Mouse (Mus musculus) liver, embryonic 11.5 days (tissue): ENCODE measurements around the gene Pld1. TPM values are rescaled to one million over a fixed set of nuclear protein-coding genes. Genes with fewer than 3 reads are reported as not detected.

ENCODE experiments used
- ATAC-seq: fragments of 200-750 bp; cut with Nextera tagmentation; replicated peaks from 2 replicates; pipeline ENCODE4 v1.8.0; 2017; ENCODE audit warnings: moderate number of reproducible peaks, mild to moderate bottlenecking, moderate TSS enrichment, moderate library complexity; ENCODE audit not compliant: low FRiP score
- DNase-seq: peaks from one replicate; pipeline ENCODE4 v3.0.0-alpha.2; 2017; ENCODE audit warnings: low spot score
- H3K27ac ChIP-seq: fragments of 300-500 bp; sonication (generic); 2 replicates; pipeline ENCODE4 v1.5.1; 2014; ENCODE audit warnings: mild to moderate bottlenecking, low read depth, low read length, control low read depth
- H3K27me3 ChIP-seq: fragments of 300-500 bp; sonication (generic); replicated peaks from 2 replicates; pipeline ENCODE4 v1.6.1; 2014; ENCODE audit warnings: low read length, mixed read lengths; ENCODE audit not compliant: control insufficient read depth, insufficient read depth
- H3K36me3 ChIP-seq: fragments of 300-500 bp; sonication (generic); 2 replicates; pipeline ENCODE4 v1.6.1; 2014; ENCODE audit warnings: mild to moderate bottlenecking, low read length, moderate library complexity, mixed read lengths; ENCODE audit not compliant: control insufficient read depth, insufficient read depth
- H3K4me1 ChIP-seq: fragments of 300-500 bp; sonication (generic); replicated peaks from 2 replicates; pipeline ENCODE4 v1.6.1; 2014; ENCODE audit warnings: low read length, mixed read lengths; ENCODE audit not compliant: control insufficient read depth, insufficient read depth
- H3K4me2 ChIP-seq: fragments of 300-500 bp; sonication (generic); 2 replicates; pipeline ENCODE4 v1.6.1; 2014; ENCODE audit warnings: mild to moderate bottlenecking, control low read depth, moderate library complexity
- H3K4me3 ChIP-seq: fragments of 300-500 bp; sonication (generic); 2 replicates; pipeline ENCODE4 v1.5.1; 2014; ENCODE audit warnings: low read depth, low read length, control low read depth
- H3K9ac ChIP-seq: fragments of 300-500 bp; sonication (generic); 2 replicates; pipeline ENCODE4 v1.6.1; 2014; ENCODE audit warnings: low read depth, low read length, control low read depth
- H3K9me3 ChIP-seq: fragments of 300-500 bp; sonication (generic); 2 replicates; pipeline ENCODE4 v1.6.1; 2016; ENCODE audit warnings: low read length, inconsistent platforms, mixed read lengths; ENCODE audit not compliant: control insufficient read depth
- whole genome bisulfite sequencing: fragments of 180-500 bp; shearing (Covaris S2); extraction: QIAGEN DNeasy Blood & Tissue Kit; methylation state at CpG from one replicate; pipeline ENCODE4 v1.1.7; 2014; 5-methylcytosine and 5-hydroxymethylcytosine counted together
- polyA plus RNA-seq: library from polyadenylated mRNA; unstranded; fragments of >200 nt; fragmentation: Nextera tagmentation; extraction: Ambion mirVana; gene quantifications from 2 replicates; pipeline ENCODE4 v1.2.1, GENCODE M21; 2014

Gene Pld1
- polyA plus RNA-seq, 1 experiment from 2014 or later: 4.9 TPM

DNA sequence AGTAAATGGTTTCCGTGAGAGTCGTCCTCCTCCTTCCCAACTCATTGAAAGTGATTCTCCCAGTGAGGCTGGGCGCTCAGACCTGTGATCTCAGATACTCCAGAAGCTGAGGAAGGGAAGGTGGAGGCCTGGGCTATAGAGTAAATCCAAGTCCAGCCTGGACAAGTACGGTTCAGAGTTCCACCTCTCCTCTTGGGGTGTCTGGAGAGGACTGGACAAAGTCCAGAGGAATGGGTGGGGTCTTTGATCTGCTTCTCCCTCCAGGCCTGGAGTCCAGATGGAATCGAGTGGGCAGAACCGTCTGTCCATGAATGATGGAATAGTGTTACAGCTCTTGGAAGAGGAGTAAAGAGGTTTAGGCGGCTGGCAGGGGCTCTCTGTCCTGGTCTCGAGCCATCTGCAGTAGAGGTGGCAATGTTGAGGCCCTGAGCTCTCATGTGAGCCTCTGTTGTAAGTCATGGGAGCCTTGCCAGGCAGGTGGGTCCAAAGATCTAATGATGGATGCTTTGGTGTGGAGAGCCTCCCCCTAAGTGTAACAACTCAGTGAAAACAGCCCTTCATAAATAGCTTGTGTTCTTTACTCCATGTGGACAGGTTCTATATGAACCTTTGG lies 98.9 kb downstream of the Pld1 start:
- H3K4me1 ChIP-seq: no peaks in the 10 kb centered on the region
- H3K27ac ChIP-seq: no peak overlapping the region
- no peak for ATAC-seq
- H3K4me3 ChIP-seq: no peak overlapping the region
- no peaks in the 10 kb centered on the region for H3K27me3 ChIP-seq
- H3K4me2 ChIP-seq: no peak overlapping the region
- no peak overlapping the region for H3K9ac ChIP-seq
- no peak for DNase-seq
- no peaks in the 10 kb centered on the region for H3K36me3 ChIP-seq
- 71% methylated on average over 8 of the region's 8 CpGs for WGBS
- no peaks in the 10 kb centered on the region for H3K9me3 ChIP-seq

DNA sequence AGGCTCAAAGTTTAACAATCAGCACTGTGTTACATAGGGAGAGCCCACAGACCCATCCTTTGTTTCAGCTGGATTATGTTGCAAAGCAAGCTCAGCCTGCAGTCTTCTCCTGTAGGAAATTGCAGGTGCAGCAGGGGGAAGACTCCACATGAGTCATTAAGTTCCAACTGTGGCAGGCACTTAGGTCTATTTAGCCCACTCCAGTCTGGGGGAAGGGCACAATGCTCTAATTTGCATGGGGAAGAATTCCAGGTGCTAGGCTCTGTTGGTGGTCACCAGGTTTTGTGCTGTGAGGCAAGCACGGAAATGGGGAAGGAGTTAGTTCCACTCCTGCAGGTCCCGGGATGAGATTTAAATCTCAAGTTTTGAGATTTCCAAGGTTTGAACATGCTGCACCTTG lies 99.6 kb downstream of the Pld1 start:
- Histone ChIP-seq H3K9ac (no peak overlapping the region), H3K4me1 (no peaks in the 10 kb centered on the region), H3K4me2 (no peak overlapping the region), H3K36me3 (no peaks in the 10 kb centered on the region), H3K27me3 (no peaks in the 10 kb centered on the region), H3K9me3 (no peaks in the 10 kb centered on the region), H3K27ac (no peak overlapping the region), H3K4me3 (no peak overlapping the region)
- 66% methylated on average over 2 of the region's 2 CpGs for WGBS
- DNase-seq (no peak), ATAC-seq (no peak)

DNA sequence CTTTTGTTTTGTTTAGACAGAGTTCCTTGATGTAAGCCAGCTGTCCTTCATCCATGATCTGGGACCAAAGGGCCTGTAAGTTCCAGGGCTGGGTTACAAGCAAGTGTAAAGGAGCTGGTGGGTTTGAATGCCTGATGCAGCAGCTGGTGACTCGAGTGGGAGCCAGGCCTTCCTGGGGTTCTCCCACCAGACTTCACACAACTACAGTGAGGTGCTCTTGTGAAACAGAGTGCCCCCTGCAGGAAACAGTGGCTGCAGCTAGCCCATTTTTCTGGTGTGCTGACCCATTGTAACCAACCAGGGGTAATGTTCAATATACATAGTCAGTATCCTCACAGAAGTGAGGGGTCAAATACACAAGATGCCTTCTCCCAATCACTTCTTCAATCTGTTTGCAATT lies 101.3 kb downstream of the Pld1 start:
- H3K4me3 ChIP-seq: no peak overlapping the region
- no peak for DNase-seq
- 38% methylated on average over 1 of the region's 1 CpGs for WGBS
- no peak overlapping the region for H3K9ac ChIP-seq
- no peaks in the 10 kb centered on the region for H3K36me3 ChIP-seq
- no peak overlapping the region for H3K27ac ChIP-seq
- H3K27me3 ChIP-seq: no peaks in the 10 kb centered on the region
- no peak for ATAC-seq
- no peaks in the 10 kb centered on the region for H3K4me1 ChIP-seq
- H3K4me2 ChIP-seq: no peak overlapping the region
- no peaks in the 10 kb centered on the region for H3K9me3 ChIP-seq

DNA sequence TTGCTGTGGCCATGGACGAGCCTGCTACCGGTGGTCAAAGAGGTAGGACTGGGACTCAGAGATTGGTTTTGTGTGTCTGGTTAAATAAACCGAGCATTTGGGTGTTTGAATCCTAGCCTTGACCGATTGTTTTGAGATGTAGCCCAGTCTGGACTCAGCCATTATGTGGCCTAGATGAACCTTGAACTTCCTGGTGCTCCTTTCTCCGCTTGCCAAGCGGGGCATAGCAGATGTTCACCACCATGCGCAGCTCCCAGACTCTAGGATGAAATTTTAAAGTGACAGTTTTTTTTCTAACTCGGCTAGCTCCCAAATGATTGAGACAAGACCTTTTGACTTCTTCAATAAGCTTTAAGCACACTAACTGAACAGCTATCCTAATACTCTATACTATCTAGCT lies 102.7 kb downstream of the Pld1 start:
- Histone ChIP-seq H3K27me3 (no peaks in the 10 kb centered on the region), H3K4me1 (no peaks in the 10 kb centered on the region), H3K4me3 (no peak overlapping the region), H3K4me2 (no peak overlapping the region), H3K9me3 (no peaks in the 10 kb centered on the region), H3K9ac (no peak overlapping the region), H3K36me3 (no peaks in the 10 kb centered on the region), H3K27ac (no peak overlapping the region)
- WGBS: 81% methylated on average over 8 of the region's 8 CpGs
- ATAC-seq: no peak
- no peak for DNase-seq

DNA sequence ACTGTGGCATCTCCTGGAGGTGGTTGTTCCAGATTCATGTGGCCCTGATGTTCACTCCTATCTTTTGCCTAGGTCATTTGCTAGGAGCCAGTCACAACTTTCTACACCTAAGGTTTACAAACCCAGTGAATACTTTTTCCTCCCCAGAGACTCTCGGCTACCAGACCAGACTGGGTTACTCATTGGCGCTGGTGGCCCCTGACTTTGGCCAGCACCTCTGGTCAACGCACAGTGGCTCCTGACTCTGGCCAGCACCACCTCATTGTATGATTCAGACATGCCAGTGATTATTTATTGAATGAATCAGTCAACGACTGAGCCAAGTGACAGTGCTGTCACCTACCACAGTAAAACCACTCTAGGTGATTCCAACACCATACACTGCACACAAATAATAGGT lies 103.9 kb downstream of the Pld1 start:
- H3K4me3 ChIP-seq: no peak overlapping the region
- H3K27ac ChIP-seq: no peak overlapping the region
- no peak overlapping the region for H3K9ac ChIP-seq
- DNase-seq: no peak
- no peaks in the 10 kb centered on the region for H3K9me3 ChIP-seq
- WGBS: 87% methylated on average over 4 of the region's 4 CpGs
- no peaks in the 10 kb centered on the region for H3K36me3 ChIP-seq
- no peak overlapping the region for H3K4me2 ChIP-seq
- ATAC-seq: no peak
- H3K27me3 ChIP-seq: no peaks in the 10 kb centered on the region
- no peaks in the 10 kb centered on the region for H3K4me1 ChIP-seq

DNA sequence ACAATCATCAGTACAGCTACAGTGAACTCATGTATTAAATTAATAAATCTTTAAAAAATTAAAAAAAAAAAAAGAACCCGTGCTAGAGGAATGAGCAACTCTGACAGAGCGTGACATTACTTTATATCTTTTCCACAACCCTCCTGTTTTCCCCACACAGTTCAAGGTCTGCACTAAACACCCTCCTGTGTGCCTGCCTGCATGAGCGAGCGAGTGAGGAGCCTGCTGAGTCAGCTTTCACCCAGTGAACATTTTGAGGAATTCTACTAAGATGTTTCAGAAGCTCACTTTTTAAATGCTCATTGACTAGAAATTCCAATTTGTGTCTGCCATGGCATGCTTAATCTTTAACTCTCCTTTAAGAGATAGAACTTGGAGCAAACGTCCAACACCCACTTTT lies 109.1 kb downstream of the Pld1 start:
- no peaks in the 10 kb centered on the region for H3K9me3 ChIP-seq
- 77% methylated on average over 5 of the region's 5 CpGs for WGBS
- no peak overlapping the region for H3K27ac ChIP-seq

DNA sequence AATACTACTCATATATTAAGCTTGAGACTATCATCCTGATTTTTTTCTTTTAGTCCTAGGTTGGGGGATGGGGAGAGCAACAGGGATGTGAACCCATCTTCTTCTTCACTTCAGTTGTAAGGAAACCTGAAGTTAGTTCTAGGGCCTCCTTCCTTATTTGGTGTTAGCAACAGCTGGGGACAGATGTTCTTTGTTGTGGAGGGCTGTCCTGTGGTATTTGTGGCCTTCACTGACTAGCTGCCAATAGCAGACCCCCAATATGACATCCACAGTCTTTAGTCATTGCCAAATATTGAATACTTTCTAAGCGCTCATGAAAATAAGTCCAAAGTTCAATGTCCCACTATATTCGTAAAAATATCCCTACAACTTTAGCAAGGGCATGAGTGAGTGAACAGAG lies 111.0 kb downstream of the Pld1 start:
- DNase-seq (no peak), ATAC-seq (no peak)
- H3K4me2 ChIP-seq: no peak overlapping the region
- no peaks in the 10 kb centered on the region for H3K9me3 ChIP-seq
- 88% methylated on average over 2 of the region's 2 CpGs for WGBS
- H3K4me3 ChIP-seq: no peak overlapping the region
- no peak overlapping the region for H3K9ac ChIP-seq
- H3K27ac ChIP-seq: no peak overlapping the region
- no peaks in the 10 kb centered on the region for H3K4me1 ChIP-seq
- no peaks in the 10 kb centered on the region for H3K36me3 ChIP-seq
- no peaks in the 10 kb centered on the region for H3K27me3 ChIP-seq

More for the DNA sequence above, 109.1 kb downstream of the Pld1 start:
- H3K4me1 ChIP-seq: no peaks in the 10 kb centered on the region
- H3K4me2 ChIP-seq: no peak overlapping the region
- ATAC-seq (no peak), DNase-seq (no peak)
- H3K9ac ChIP-seq: no peak overlapping the region
- no peaks in the 10 kb centered on the region for H3K36me3 ChIP-seq
- H3K4me3 ChIP-seq: no peak overlapping the region
- H3K27me3 ChIP-seq: no peaks in the 10 kb centered on the region

DNA sequence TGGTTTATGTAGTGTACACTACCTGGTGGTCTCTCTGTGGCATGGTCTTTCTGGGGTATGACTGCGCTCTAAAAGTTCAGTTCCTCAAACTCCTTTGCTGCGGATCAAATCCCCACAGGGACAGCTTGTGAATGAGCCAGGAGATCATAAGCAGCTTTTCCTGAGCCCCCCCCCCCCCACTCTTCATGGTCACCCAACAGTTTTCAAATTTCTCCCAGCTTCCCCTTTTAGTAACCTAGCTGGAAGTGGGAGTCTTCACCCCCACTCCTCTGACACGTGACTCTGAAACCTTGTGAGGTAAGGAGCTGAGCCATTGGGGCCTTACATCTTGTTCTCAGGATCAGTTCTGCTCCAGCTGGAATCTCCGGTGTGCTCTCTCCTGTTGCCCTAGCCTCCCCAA lies 114.6 kb downstream of the Pld1 start:
- H3K27ac ChIP-seq: no peak overlapping the region
- no peaks in the 10 kb centered on the region for H3K9me3 ChIP-seq
- ATAC-seq: no peak
- DNase-seq: no peak
- no peaks in the 10 kb centered on the region for H3K36me3 ChIP-seq
- no peaks in the 10 kb centered on the region for H3K27me3 ChIP-seq
- no peak overlapping the region for H3K4me3 ChIP-seq
- H3K4me1 ChIP-seq: no peaks in the 10 kb centered on the region
- H3K9ac ChIP-seq: no peak overlapping the region
- H3K4me2 ChIP-seq: no peak overlapping the region
- WGBS: 73% methylated on average over 4 of the region's 4 CpGs

DNA sequence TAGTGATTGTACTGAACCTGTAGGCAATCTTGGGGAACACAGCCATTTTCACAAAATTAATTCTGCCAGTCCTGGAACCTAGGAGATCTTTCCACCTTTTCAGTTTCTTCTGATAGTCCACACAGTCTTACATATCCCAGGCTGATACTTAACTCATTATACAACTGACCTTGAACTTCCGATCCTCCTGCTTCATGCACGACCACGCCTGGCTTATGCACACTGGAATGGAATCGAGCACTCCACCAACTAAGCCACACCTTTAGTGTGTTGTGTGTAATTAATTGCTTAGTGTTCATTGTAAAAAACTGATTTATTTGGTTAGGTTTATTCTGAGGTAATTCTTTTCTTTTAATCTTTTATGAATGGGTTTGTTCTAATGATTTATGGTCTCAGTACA lies 122.2 kb downstream of the Pld1 start:
- no peak for ATAC-seq
- no peaks in the 10 kb centered on the region for H3K4me1 ChIP-seq
- H3K36me3 ChIP-seq: no peaks in the 10 kb centered on the region
- no peak overlapping the region for H3K4me3 ChIP-seq
- no peaks in the 10 kb centered on the region for H3K27me3 ChIP-seq
- no peak overlapping the region for H3K27ac ChIP-seq
- no peak overlapping the region for H3K4me2 ChIP-seq
- H3K9me3 ChIP-seq: no peaks in the 10 kb centered on the region
- DNase-seq: no peak
- 90% methylated on average over 4 of the region's 4 CpGs for WGBS
- no peak overlapping the region for H3K9ac ChIP-seq
